Mouse (Mus musculus) embryonic facial prominence, embryonic 13.5 days (tissue): ENCODE results near the gene Eed. TPM values are rescaled to one million over a fixed set of nuclear protein-coding genes. Genes with fewer than 3 reads are reported as not detected.

Experiments
- ATAC-seq: fragments of 200-750 bp; cut with Nextera tagmentation; 2 replicates; pipeline ENCODE4 v1.8.0; 2017; ENCODE audit warnings: low read depth; ENCODE audit not compliant: insufficient number of reproducible peaks, insufficient read depth, low FRiP score, low TSS enrichment
- H3K27ac ChIP-seq: fragments of 300-500 bp; sonication (generic); 2 replicates; pipeline ENCODE4 v1.5.1; 2015; ENCODE audit warnings: moderate library complexity, mild to moderate bottlenecking, inconsistent platforms
- H3K27me3 ChIP-seq: fragments of 300-500 bp; sonication (generic); 2 replicates; pipeline ENCODE4 v1.6.1; 2015; ENCODE audit warnings: mild to moderate bottlenecking, inconsistent platforms
- H3K36me3 ChIP-seq: fragments of 300-500 bp; sonication (generic); 2 replicates; pipeline ENCODE4 v1.6.1; 2015; ENCODE audit warnings: mild to moderate bottlenecking, inconsistent platforms
- H3K4me1 ChIP-seq: fragments of 300-500 bp; sonication (generic); 2 replicates; pipeline ENCODE4 v1.6.1; 2015; ENCODE audit warnings: inconsistent platforms
- H3K4me2 ChIP-seq: fragments of 300-500 bp; sonication (generic); 2 replicates; pipeline ENCODE4 v1.6.1; 2015; ENCODE audit warnings: moderate library complexity, mild to moderate bottlenecking, inconsistent platforms
- H3K4me3 ChIP-seq: fragments of 300-500 bp; sonication (generic); 2 replicates; pipeline ENCODE4 v1.5.1; 2015; ENCODE audit warnings: mild to moderate bottlenecking, inconsistent platforms
- H3K9ac ChIP-seq: fragments of 300-500 bp; sonication (generic); 2 replicates; pipeline ENCODE4 v1.6.1; 2015; ENCODE audit warnings: mild to moderate bottlenecking, inconsistent platforms
- H3K9me3 ChIP-seq: fragments of 300-500 bp; sonication (generic); 2 replicates; pipeline ENCODE4 v1.6.1; 2016; ENCODE audit warnings: inconsistent platforms
- WGBS: fragments of 180-500 bp; shearing (Covaris S2); methylation state at CpG from one replicate; pipeline ENCODE4 v1.1.7; 2015; ENCODE audit warnings: mixed read lengths; 5-methylcytosine and 5-hydroxymethylcytosine counted together
- polyA plus RNA-seq: library from polyadenylated mRNA; unstranded; fragments of >200 nt; fragmentation: Nextera tagmentation; extraction: Ambion mirVana; gene quantifications from 2 replicates; pipeline ENCODE4 v1.2.1, GENCODE M21; 2015

The Eed gene
- polyA plus RNA-seq, result 78.6 and 86.0 TPM in 2 replicates

GRCm38 (mm10) chr7:89980485-89981422 is at the start of gene Eed:
TSS of gene Eed (minus strand) at chr7:89980983.
- under 1% methylated on average over 87 of the region's 87 CpGs for WGBS
- peak within 1 kb of the TSS; percentile 65 for H3K4me2 ChIP-seq
- ATAC-seq, result peak; percentile 87
- peak within 1 kb of the TSS; percentile 90 for H3K9ac ChIP-seq
- peaks cover 15% of the 10 kb centered on the region for H3K4me1 ChIP-seq
- H3K4me3 ChIP-seq, result peak within 1 kb of the TSS; percentile 80
- no peaks in the 10 kb centered on the region for H3K27me3 ChIP-seq
- H3K9me3 ChIP-seq, result no peaks in the 10 kb centered on the region
- H3K36me3 ChIP-seq, result peaks cover 10% of the 10 kb centered on the region
- peak within 1 kb of the TSS; percentile 100 for H3K27ac ChIP-seq

- Histone ChIP-seq H3K27ac (peak overlapping the region; percentile 81), H3K4me1 (peaks cover 26% of the 10 kb centered on the region), H3K9ac (peak overlapping the region; percentile 49), H3K4me2 (peak overlapping the region; percentile 51), H3K9me3 (no peaks in the 10 kb centered on the region), H3K27me3 (no peaks in the 10 kb centered on the region), H3K4me3 (peak overlapping the region; percentile 8), H3K36me3 (no peaks in the 10 kb centered on the region)
- 22% methylated on average over 20 of the region's 20 CpGs for WGBS
- no peak for ATAC-seq
Measured at GRCm38 (mm10) chr7:90029548-90030485, 49.0 kb upstream of the Eed start.

DNA sequence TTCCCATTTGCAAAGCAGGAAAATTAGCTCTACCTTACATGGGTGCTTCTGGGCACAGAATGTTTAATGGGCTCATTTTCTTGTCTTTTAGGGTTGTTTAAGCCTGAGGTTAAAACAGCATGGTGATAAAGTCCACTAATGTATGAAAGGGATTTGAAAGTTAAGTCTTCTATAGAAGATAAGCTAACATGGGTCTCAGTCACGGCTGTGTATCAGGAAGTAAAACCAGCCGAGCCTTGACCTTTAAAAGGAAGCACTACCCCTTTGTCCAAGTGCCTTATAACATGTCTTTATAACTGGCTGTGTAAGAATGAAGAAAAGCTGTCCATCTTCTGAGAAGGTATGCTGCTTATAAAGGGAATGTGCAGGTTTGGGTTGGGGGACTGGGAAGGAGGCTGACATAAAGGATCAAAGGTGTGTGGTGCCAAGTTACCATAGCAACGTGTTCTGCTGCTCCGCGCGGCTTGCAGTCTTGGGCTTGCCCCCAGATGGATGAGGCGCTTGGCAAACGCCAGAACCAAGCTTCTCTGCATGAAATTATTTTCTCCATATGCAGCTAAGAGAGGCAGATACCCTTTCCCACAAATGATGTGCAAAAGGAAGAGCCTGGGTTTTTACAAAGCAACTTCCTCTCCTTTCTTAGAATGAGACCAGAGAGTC is 48.2 kb upstream of the Eed start:
- Histone ChIP-seq H3K4me3 (peak overlapping the region; percentile 8; the same call in 1 of the 2 replicates), H3K9ac (0 out of 2 replicates have a peak overlapping the region, but pooled peaks have one; percentile 49), H3K27ac (peak overlapping the region; percentile 81), H3K36me3 (no peaks in the 10 kb centered on the region), H3K4me2 (peak overlapping the region; percentile 51), H3K4me1 (peaks cover 26% of the 10 kb centered on the region), H3K27me3 (no peaks in the 10 kb centered on the region), H3K9me3 (no peaks in the 10 kb centered on the region)
- ATAC-seq, result no peak
- 8% methylated on average over 8 of the region's 8 CpGs for WGBS

- Histone ChIP-seq H3K9ac (no peak overlapping the region), H3K4me2 (no peak overlapping the region), H3K4me1 (peaks cover 17% of the 10 kb centered on the region), H3K36me3 (no peaks in the 10 kb centered on the region), H3K4me3 (no peak overlapping the region), H3K27me3 (no peaks in the 10 kb centered on the region), H3K9me3 (no peaks in the 10 kb centered on the region), H3K27ac (no peak overlapping the region)
- ATAC-seq, result no peak
- 57% methylated on average over 6 of the region's 6 CpGs for WGBS
Measured at GRCm38 (mm10) chr7:90024975-90025374, 44.2 kb upstream of the Eed start.

DNA sequence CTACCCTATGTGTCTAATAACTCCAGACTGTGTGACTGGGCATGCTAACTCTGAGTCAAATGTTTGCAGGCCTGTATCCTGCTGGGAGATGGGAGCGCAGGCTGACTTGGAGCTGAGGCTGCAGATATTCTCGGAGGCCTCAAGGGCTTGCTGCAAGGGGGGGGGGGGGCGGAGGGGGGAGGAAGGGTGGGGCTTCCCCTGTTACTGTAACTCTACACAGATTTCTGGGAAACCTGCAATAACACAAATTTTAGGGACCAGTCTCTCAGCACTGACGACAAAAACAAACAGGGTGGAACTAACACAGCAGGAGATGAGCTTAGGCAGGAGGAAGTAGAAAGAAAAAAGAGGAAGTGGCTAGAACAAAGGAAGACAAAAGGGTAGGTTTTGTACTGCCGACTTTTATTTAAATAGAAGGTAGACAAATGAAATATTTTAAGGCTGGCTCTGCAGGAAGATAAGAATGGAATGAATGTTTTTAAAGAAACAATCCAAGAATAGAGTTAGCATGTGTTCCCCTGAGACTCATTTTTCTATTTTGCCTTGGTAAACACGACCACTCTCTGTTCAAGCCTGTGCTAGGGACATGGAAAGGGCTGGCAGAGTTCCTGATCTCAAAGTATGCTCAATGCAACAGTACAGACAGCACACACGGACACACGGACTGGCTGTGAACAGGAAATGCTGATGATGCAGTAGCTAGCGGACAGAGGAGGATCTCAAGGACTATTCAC is 42.4 kb upstream of the Eed start:
- Histone ChIP-seq H3K4me3 (no peak overlapping the region), H3K9me3 (no peaks in the 10 kb centered on the region), H3K36me3 (no peaks in the 10 kb centered on the region), H3K27ac (peak overlapping the region; percentile 23; the same call in 1 of the 2 replicates), H3K4me1 (0 out of 2 replicates have a peak, but pooled peaks cover 3% of the 10 kb centered on the region), H3K4me2 (no peak overlapping the region), H3K27me3 (no peaks in the 10 kb centered on the region), H3K9ac (no peak overlapping the region)
- ATAC-seq, result no peak
- WGBS, result 52% methylated on average over 8 of the region's 9 CpGs

DNA sequence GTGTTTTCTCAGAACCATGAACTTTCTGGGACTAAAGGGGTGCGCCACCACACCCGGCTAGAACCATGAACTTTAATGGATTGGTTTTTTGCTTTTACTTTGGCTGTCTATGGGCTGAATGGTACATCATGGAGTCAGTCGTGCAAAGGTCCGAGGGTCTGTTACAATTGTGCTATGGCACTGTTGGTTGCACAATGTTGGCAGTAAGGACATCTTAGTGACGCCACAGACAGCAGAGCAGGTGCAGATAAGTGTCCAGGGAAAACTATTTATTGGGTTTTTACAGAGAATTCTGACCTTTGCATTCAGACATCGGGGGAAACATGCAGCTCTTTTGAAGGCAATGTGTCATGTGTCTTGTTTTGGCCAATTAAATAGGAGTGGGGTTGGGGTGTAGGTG is 39.5 kb upstream of the Eed start:
- Histone ChIP-seq H3K27ac (no peak overlapping the region), H3K4me2 (no peak overlapping the region), H3K27me3 (no peaks in the 10 kb centered on the region), H3K9me3 (no peaks in the 10 kb centered on the region), H3K4me3 (no peak overlapping the region), H3K4me1 (peaks cover 10% of the 10 kb centered on the region), H3K9ac (no peak overlapping the region), H3K36me3 (no peaks in the 10 kb centered on the region)
- 87% methylated on average over 6 of the region's 6 CpGs for WGBS
- no peak for ATAC-seq

- Histone ChIP-seq H3K9me3 (no peaks in the 10 kb centered on the region), H3K27ac (no peak overlapping the region), H3K27me3 (no peaks in the 10 kb centered on the region), H3K4me2 (no peak overlapping the region), H3K4me3 (no peak overlapping the region), H3K4me1 (peaks cover 10% of the 10 kb centered on the region), H3K36me3 (no peaks in the 10 kb centered on the region), H3K9ac (no peak overlapping the region)
- 81% methylated on average over 10 of the region's 10 CpGs for WGBS
- no peak for ATAC-seq
Measured at GRCm38 (mm10) chr7:90019570-90019969, 38.8 kb upstream of the Eed start.

DNA sequence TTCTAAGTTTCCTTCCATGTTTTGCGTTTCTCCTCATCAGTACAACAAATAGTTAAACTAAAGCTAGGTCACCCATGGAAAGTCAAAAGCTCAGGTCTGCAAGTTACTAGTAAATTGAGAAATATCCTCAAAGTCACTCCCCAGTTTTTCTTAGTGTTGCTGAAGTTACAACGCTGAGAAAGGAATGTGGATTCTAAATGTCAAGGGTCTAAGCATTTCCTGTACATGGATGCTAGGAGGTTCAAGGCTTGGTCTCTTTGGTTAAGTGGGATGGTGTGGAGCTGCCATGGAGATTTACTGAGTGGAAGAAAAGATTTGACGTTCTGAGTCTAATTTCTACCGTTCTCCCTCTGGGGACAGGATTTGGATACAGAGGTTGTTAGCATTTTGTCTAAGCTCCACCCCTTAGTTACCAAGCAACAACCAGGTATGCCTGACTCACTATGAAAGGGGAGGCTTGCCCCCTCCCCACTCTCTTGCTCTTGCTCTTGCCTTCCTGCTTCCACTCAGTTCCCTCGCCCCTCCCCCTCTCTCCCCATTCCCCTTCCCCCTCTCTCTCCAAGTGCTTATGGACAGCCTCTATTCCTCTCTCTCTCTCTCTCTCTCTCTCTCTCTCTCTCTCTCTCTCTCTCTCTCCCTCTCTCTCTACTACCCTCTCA is 36.3 kb upstream of the Eed start:
- Histone ChIP-seq H3K4me1 (peaks cover 7% of the 10 kb centered on the region), H3K36me3 (no peaks in the 10 kb centered on the region), H3K9me3 (no peaks in the 10 kb centered on the region), H3K4me3 (no peak overlapping the region), H3K9ac (no peak overlapping the region), H3K27ac (peak overlapping the region; percentile 28; the same call in 1 of the 2 replicates), H3K4me2 (no peak overlapping the region), H3K27me3 (no peaks in the 10 kb centered on the region)
- WGBS, result 22% methylated on average over 5 of the region's 5 CpGs
- ATAC-seq, result no peak

- no peak for ATAC-seq
- 70% methylated on average over 4 of the region's 4 CpGs for WGBS
- Histone ChIP-seq H3K9ac (no peak overlapping the region), H3K9me3 (no peaks in the 10 kb centered on the region), H3K4me3 (no peak overlapping the region), H3K4me1 (peaks cover 7% of the 10 kb centered on the region), H3K27me3 (no peaks in the 10 kb centered on the region), H3K27ac (peak overlapping the region; percentile 28; the same call in 1 of the 2 replicates), H3K36me3 (no peaks in the 10 kb centered on the region), H3K4me2 (no peak overlapping the region)
Measured at GRCm38 (mm10) chr7:90016459-90016858, 35.7 kb upstream of the Eed start.
